Mouse (Mus musculus) left cerebral cortex, adult 18-20 months (tissue): ENCODE results near the gene Pigv. TPM values are rescaled to one million over a fixed set of nuclear protein-coding genes. Genes with fewer than 3 reads are reported as not detected.
"Not testable (repeated sequence)": the region's sequence is repeated elsewhere in the genome, so short reads cannot be mapped to it uniquely, and the experiment has no call there.

Experiments used
- DNase-seq, 2 experiments: peaks; one replicate each; pipeline ENCODE4 v3.0.0; 2021 to 2022; ENCODE audit warnings: low spot score in 2 of 2, mixed read lengths in 1 of 2
- total RNA-seq, 2 experiments: library from RNA; stranded (reverse); gene quantifications; 2 replicates each; pipeline ENCODE4 v1.2.3; 2021

The Pigv gene
- total RNA-seq, 2 experiments from 2014 or later, result 7.1 to 9.7 TPM

DNA sequence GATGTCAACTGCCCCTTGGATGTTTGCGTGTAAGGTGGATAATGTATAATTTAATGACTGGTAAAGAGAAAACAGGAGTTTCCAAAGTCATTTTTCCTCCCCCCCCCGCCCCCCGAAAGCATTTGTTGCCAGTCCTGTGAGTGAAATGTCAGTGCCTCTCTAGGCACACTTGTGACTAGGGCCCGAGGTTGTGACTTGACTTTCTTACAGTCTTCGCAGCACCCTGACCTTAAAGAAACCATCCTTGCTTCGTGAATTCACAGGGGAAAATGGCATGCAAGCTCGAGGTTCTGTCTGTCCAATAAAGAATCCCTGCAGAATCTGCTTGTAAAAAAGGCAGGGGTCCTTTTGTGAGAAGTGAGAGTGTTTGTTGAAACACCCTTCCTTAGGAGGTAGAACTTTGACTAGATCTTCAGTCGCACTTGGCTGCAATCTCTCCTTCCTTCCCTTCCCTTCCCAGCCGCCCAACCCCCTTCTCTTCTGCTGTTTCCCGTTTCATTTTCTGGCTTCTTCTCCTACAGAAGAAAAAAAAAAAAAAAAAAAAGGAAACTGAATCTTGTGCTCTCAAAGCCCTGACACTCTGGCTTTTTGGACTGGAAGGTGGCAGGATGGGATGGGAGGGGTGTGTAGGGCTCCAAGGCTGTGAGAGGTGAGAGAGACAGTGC, 1.4 kb upstream of the Pigv start:
- DNase-seq, result no peak

DNA sequence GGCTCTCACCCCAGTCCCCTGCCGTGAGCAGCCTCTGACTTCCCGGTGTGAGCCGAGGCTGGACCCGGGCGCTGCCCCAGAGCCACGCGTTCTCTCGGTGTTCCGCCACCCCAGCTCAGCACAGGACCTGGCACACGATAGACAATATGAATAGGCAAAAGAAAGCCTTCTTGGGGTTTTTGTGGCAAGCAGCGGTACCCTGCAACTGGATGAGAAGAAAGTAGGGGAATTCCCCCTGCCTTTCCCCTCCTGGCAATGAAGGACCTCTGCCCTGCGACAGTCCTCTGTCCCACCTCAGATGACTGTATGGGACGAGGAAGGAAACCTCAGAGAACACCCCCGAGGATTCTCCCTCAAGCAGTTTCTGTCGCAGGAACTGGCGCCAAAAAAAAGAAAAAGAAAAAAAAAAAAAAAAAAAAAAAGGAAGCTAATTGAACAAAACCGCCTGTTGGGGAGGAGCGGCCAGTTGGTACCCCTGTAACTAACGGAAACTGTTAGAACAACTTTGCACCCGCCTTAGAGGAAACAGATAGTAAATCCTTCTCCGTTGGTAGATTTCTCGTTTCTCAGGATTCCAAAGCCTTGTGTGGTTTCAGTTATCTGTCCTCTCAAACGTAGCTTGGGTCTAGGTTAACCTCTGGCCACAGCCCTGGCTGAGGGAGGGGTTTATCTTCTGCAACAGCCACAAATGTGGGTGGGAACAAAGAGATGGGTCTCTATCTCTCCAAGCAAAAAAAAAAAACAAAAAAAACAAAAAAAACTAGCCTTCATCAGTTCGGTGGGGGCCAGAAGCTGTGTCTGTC, 599 bp upstream of the Pigv start:
- no peak for DNase-seq

DNA sequence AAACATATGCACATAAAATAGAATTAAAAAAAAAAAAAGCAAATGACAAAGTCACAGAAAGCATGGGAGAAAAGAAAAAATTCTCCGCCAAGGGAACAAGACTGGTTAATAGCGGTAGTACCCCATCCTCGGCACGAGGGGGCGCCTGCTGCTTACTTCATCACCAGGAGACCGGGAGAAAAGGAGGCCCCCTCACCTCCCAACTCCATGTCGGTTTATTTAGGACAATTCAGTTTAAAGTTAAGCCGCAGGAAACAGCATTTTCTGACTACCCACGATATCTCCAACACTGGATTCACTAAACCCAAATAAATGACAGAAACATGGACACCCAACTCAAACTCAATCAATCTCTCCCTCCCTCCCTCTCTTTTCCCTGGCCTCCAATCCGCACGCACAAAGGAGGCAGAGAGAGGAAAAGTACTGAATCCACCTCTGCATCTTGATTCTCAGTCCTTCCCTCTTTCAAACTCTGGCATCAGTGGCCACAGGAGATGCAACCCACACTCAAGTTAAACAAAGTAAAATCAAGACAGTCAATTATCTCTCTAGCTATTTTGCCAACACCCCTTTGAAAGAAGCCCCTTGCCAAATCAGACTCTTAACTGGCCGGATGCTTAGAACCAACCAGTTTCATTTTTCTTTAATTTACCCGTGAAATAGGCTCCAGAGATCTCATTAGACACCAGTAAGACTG, 1.1 kb downstream of the Pigv start:
- DNase-seq, result peak; percentile 84 to 89

DNA sequence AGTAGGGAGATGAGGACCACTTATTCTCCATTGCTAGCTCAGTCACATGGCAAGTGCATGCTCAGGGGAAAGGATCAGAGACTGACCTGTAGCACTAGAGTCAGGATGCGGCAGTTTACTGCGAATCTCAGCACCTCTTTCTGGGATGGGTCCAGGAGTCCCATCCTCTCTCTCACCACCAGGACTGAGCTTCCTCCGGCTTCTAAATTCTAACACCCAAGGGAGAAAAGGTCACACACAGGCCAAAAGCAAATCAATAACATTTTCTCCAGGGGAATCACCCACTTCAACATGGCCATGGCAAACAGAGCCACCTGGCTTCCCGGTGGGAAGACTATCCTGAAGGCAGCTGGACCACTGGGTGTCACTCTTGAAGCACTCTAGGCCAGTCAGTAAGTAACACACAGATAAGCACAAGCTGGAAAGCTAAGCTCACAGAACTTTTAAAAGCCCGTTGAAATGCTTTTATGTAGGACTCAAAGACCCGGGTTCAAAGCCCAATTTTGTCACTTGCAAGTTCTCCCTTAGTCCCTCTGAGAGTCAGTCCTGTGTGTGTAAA, 2.7 kb downstream of the Pigv start:
- no peak for DNase-seq

DNA sequence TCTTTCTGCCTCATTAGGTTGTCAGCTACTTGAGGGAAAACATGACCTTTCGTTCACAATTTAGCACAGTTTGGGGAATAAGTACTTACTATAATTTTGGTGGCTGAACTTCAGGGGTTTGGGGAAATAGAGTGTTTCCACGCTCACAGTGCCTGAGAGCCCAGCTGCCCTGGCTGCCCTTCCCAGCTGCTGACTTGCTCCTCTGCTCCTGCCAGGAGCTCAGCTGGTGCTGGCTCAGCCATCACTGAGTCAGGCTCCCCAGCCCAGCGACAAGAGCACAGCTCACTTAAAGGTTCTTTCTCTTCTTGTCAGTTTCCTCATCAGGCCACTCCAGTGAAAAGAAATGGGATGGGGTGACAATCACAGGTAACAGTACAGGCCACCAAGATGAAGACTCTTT, 3.9 kb downstream of the Pigv start:
- DNase-seq, result no peak

DNA sequence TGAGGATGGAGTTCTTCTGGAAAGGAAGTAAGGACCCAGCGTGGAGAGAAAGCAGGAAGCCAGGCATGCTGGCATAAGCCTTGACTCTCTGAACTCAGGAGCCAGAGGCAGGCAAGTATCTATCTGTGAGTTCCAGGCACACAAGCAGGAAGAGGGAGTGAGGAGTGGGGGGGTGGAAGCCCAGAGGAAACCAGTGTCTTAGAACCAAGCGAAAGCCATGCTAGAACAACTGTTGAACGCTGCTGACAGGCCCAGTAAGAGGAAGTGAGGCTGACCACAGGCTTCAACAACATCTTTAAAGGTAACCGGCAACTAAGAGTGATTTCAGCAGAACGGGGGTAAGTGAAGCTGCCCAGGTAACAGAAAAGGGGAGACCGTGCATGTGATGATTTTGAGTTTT, 6.2 kb downstream of the Pigv start:
- DNase-seq, result no peak

DNA sequence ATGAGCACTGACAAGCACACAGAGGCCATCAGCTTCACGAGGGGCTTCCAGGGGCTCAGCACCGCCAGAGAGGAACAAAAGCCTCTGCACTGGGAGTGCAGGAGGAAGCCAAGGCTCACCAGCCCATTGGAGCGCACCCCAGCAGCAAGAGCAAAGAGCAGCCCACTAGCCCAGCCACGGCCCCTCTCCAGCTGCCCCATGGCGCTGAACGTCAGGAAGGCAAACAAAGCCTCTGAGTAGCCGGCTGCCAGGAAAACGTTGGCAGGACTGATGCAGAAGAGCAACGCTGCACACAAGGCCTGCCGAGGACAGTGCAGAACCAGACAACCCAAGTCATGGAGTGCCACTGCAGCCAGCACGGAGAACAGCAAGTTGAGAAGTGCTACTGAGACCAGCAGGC, 7.3 kb downstream of the Pigv start:
- no peak for DNase-seq

DNA sequence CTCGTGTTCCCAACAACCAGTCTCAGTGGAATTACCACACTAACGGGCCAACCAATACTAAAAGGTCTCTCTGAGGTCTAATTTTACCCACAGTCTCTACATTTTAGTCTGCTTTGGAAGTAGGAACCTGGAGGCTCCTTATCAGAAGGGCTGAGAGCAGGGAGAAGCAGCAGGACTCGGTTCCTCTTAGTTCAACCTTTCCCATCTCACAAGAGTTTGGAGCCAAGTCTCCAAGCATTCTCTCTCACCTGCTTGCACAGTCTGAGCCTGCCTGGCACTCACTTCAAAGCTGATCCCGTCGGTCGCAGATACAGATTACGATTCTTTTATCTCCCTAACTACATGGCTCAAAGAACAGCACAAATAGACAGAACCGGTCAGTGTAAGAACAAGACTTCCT, 9.5 kb downstream of the Pigv start:
- no peak for DNase-seq

DNA sequence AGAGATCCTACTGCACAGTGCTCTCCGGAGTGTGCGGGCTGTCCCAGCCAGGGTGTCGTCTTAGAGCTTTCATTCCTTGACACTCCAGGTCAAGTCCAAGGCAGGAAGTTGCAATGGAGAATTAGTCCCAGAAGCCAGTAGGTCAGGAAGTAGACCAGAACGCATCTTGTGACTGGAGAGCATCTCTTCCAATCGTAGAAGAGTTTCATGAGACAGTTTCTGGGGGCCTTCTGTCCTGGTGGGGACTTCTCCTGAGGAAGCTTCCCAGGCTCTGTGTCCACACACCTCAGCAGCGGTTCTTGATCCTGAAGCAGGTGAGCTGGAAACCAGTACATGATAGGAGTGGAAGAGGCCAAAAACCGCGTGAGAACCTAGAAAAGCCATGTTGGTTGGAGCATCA, 10.0 kb downstream of the Pigv start:
- no peak for DNase-seq

DNA sequence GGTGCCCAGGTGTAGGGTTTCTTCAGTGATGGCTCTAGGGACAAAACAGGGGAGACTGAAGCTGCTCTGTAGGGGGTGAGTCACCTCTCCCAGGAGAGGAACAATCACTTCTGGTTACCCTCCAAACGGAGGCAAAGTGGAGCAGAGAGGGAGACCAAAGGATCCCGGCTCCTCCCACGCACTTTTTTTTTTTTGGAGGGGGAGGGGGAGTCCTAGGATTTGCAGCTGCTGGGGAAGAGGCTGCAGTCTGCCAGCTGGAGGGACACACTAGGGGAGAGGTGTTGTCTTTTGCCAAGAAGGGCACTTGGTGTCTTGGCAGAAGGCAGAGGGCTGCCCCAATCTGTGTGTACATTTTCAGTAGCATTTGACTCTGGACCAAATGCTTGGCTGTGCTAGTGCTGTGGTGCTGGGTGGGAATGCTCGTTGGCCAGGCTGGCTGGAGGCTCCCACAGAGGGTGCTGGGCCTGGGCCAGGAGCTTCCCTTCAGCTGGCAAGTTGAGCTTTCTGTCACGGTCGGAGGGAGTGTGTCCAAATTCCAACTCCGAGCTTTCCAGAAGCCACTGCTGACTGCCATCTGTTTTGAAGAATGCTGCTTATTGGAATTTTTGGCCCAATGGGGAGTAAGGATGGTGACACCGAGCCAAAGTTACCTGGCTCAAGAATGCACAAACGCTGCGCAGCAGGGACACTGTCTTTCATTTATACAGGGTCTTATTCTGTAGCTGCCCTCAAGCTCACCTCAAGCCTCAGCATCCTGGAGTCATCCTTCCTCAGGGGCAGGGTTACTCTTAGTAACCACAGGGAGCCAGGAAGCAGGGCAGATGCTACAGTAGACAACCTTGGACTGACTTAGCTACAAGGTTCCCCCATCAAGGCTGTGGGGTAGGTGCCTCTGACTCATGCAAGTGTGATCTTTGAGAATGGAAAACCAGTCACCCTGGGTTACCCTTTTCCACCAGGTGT, 12.0 kb downstream of the Pigv start:
- peak; percentile 76 to 87 for DNase-seq

DNA sequence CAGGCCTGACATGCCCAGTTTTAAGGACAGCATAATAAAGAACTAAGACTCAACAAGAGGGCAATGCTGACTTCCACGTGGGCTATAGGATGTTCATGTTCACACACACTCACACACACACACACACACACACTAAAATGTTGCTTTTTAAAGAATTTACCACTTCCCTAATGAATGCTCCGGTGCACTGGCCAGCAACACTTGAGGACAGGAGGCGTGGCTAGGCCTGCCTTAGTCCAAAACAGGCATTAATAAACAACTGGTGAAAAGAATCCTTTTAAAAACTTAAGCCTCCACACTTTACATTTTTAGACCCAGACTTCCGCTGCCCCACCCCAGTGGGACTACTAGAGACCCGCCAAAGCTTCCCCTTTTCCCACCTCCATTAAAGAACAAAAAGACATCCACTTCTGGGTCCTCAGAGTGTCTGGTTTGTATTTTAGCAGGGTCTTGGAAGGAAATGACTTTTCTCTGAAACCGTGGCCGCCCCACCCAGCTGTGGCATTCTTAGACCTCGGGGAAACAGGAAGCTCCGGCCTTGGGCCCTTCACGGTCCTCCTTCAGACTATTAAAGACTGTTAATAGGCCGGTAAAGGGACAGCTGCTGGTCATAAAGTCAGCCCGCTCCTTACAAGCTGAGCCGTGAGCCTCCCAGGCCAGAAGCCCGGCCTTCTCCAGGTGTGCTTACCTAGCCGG, 12.8 kb downstream of the Pigv start:
- no peak for DNase-seq

DNA sequence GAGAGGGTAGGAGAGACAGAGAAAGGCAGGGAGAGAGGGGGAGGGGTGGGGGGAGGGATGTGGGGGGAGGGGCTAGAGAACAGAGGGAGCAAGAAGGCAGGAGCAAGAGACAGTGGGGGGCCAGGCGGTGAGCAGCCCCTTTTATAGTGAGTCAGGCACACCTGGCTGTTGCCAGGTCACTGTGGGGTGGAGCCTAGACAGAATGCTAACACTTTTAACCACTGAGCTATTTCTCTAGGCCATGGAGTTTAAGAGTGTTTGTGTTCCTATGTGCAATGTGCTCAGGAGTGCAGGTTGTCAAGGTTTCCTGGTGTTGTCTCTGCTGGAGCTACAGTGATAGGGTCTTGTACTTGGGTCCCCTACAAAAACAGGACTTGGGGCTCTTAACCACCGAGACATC, 13.7 kb downstream of the Pigv start:
- DNase-seq, result no peak

DNA sequence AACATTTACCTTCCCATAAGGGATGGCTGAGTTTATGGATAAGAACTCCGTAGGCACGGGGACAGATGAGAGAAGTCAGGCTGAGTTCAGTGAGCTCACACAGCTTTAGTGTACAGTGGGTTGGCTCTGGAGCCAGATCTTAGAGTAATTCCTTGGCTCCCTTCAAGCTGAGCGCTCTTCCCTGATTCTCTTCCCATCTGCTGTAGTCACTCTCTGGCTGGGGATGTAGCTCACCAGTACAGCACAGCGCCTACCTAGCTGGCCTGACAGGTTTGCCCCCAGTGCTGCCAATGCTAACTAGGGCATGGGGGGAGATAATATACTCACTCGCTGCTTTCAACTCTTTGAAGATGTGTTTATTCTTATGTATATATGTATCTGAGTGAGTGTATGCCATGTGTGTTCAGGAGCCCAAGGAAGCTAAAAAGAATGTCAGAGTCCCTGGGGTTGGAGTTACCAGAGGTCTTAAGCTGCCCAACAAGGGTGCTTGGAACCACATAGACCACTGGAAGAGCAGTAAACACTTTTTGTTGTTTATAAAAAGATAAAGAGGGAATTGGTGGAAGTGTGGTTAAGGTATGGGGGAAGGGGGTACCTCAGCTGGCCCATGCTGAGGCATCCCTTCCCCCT, 14.5 kb downstream of the Pigv start:
- no peak for DNase-seq

DNA sequence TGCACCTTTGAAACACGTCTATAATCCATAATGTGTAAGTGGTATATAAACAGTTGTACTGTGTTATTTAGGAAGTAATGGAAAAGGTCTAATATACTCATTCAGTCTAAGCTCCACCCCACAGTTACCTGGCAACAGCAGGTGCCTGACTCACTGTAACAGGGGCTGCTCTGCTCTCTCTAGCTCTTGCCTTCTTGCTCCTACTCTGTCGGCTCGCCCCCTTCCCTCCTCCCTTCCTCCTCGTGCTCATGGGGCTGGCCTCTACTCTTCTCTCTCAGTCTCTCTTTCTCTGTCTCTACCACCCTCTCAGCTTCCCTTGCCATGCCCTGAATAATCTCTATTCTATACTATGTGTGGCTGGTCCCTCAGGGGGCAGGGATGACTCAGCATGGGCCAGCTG, 15.4 kb downstream of the Pigv start:
- no peak for DNase-seq

DNA sequence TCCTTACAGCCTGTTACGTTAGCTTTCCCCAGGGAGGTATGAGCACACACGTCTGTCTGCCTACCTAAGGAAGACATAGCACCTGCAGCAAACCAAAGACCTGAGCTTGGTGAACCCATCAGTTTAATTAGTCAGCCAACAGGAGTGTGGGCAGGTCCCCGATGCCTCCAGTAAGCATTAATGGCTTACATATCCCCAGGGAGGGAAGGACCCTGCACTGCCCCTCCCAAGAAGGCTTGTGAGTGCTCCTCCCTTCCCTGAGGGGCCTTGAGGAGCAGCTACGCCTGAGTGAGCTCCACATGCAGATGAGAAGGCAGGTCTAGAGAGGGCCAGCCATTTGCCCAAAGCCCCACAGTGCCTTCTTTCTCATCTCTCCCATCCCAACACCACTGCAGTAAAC, 16.2 kb downstream of the Pigv start:
- no peak for DNase-seq

DNA sequence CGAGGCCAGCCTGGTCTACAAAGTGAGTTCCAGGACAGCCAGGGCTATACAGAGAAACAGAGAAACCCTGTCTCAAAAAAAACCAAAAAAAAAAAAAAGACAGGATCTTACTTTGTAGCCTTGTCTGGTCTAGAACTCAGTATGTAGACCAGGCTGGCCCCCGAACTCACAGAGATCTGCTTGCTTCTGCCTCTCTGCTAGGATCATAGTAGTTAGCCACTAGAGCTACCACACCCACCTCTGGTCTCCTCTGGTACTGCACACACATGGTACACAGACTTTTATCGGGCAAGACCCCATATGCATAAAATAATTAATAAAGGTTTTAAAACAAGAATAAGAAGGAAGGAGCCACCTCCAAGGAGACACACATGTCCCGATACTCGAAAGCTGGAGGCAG, 18.4 kb downstream of the Pigv start:
- DNase-seq, result not testable (repeated sequence)

DNA sequence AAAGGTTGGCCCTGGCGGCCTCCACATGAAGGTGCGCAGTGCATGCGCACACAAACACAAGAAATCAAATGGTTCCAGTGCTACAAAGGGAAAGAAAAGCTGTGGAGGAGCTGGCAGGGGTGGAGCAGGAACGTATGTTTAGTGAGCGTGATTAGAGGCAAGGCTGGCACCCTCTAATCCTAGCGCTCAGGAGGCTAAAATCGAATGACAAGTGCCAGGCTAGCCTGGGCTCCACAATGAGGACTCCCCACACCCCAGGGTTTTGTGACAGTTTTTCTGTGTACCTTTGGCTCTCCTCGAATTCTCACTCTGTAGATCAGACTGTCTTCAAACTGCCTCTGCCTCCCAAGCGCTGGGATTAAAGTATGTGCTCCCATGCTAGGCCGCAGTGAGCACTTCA, 19.7 kb downstream of the Pigv start:
- no peak for DNase-seq

DNA sequence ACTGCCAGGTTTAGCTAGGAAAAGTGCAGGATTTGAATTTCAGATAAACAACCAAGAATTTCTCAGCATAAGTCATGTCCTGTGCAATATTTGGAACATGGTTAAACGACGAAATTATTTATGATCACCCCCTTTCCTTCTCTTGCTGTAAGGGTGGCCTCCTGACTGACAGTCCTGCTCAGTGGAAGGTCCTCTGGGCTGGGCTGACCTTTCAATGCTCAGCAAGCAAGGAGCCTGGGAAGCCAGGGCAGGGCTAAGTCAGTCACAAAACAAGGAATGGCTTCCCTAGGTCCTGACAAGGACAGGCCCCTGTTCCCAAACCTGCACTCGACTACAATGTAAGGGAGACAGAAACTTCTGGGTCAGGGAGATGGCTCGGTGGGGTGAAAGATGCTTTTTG, 20.5 kb downstream of the Pigv start:
- DNase-seq, result no peak

DNA sequence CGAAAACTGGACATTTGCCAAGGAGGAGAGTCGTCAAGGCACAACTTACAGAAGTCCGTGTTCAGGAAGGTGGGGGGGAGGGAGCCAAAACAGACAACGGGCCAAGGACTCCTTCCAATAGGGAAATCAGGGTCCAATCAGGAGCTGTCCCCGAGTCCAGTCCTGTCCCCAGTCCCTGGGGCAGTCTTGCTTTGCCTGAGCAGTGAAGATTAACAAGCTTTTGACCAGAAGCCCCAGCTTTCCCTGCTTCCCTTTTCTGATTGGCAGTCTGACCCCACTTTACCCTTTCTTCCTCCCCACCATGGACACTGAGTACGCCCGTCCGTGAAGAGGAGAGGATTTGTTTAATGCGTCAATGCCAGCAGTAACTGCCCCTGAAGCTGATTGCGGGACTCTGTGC, 21.0 kb downstream of the Pigv start:
- no peak for DNase-seq
